ENCODE assay signal across 10 mouse cellular contexts in genomic region chr2:152633334-152633733, GRCm38 (mm10). TPM values are rescaled to one million over a fixed set of nuclear protein-coding genes. Genes with fewer than 3 reads are reported as not detected.
DNase-seq lines count a peak whose midpoint lies in the region; ATAC-seq lines count a peak whose summit lies in the region.
"Had no signal": no experiment of that assay in that cellular context is flagged by ENCODE, and none has a peak within 500 bp of the region (broad histone marks: within the 10 kb centered on the region; RNA-seq: fewer than 3 reads in every experiment).

No protein-coding gene starts in this region.

- no peak for ATAC-seq in heart, embryonic 16.5 days (replicated peaks; ENCODE audit: extremely low read depth, insufficient read depth, low FRiP score)
- no peak for ATAC-seq in neural tube, embryonic 13.5 days (ENCODE audit: low read depth)

- no peaks in the 10 kb centered on the region; the same call in 1 of the 2 replicates for H3K36me3 ChIP-seq in heart, embryonic 16.5 days (ENCODE audit: control insufficient read depth, insufficient read depth)
- no peaks in the 10 kb centered on the region for H3K36me3 ChIP-seq in neural tube, embryonic 13.5 days

- no peak overlapping the region; the same call in 1 of the 2 replicates for H3K27ac ChIP-seq in heart, embryonic 16.5 days (ENCODE audit: low read length)
- H3K27ac ChIP-seq in neural tube, embryonic 13.5 days (replicated peaks): no peak overlapping the region

- peak; percentile 26 for DNase-seq in adrenal gland, postnatal 14 days
- DNase-seq in adrenal gland, adult 18-20 months (ENCODE audit: low spot score in 2 of 2): no peak
- DNase-seq in kidney, postnatal 4 days: peak; percentile 54 to 62
- no peak for DNase-seq in kidney, adult 11 months
- DNase-seq in thymus, postnatal 36 days: no peak
- no peak for DNase-seq in layer of hippocampus, adult 8-10 months (ENCODE audit: low spot score in 2 of 2)

- peak overlapping the region; percentile 3; the same call in 1 of the 2 replicates for H3K4me3 ChIP-seq in heart, embryonic 16.5 days (ENCODE audit: low read length)
- H3K4me3 ChIP-seq in neural tube, embryonic 13.5 days: no peak overlapping the region

- peak overlapping the region; percentile 46 for H3K4me2 ChIP-seq in heart, embryonic 16.5 days (ENCODE audit: low read depth, low read length)
- H3K4me2 ChIP-seq in neural tube, embryonic 13.5 days: peak overlapping the region; percentile 13

- H3K27me3 ChIP-seq in heart, embryonic 16.5 days (ENCODE audit: control insufficient read depth, insufficient read depth, low read length): peaks cover 7% of the 10 kb centered on the region
- peaks cover 17% of the 10 kb centered on the region for H3K27me3 ChIP-seq in neural tube, embryonic 13.5 days

- no peaks in the 10 kb centered on the region for H3K9me3 ChIP-seq in heart, embryonic 16.5 days (replicated peaks; ENCODE audit: control insufficient read depth, low read length)
- no peaks in the 10 kb centered on the region for H3K9me3 ChIP-seq in neural tube, embryonic 13.5 days

- WGBS in heart, embryonic 16.5 days: 23% methylated on average over 17 of the region's 17 CpGs
- 36% methylated on average over 17 of the region's 17 CpGs for WGBS in neural tube, embryonic 13.5 days

- peaks cover 18% of the 10 kb centered on the region for H3K4me1 ChIP-seq in heart, embryonic 16.5 days (ENCODE audit: control insufficient read depth, insufficient read depth, low read length)
- no peaks in the 10 kb centered on the region for H3K4me1 ChIP-seq in neural tube, embryonic 13.5 days (replicated peaks)

- peak overlapping the region; percentile 2; the same call in 1 of the 2 replicates for H3K9ac ChIP-seq in heart, embryonic 16.5 days (ENCODE audit: low read length)
- H3K9ac ChIP-seq in neural tube, embryonic 13.5 days: no peak overlapping the region

RNA-seq across cellular contexts. Expression of gene Rem1, which starts 6.6 kb away (rescaled TPM):
- total RNA-seq in adrenal gland, postnatal 14 days (2021): 8.3 and 9.8 TPM in 2 replicates
- 10 to 100 TPM in 1 of 2 experiments, 1 to 10 TPM in 1; 8.9 to 13.5 TPM for total RNA-seq in adrenal gland, adult 18-20 months (2021)
- 12.8 and 14.8 TPM in 2 replicates for polyA plus RNA-seq in heart, embryonic 16.5 days (2015; fragmentation: Nextera tagmentation; extraction: Ambion mirVana)
- polyA plus RNA-seq in neural tube, embryonic 13.5 days (2015; fragmentation: Nextera tagmentation; extraction: Ambion mirVana): 0.32 and 0.72 TPM in 2 replicates
- 1 to 10 TPM in 1 of 4 experiments, under 1 TPM in 3; 0.61 to 1.1 (median 0.72) TPM for total RNA-seq in layer of hippocampus, adult 8-10 months (2022)

RNA-seq across cellular contexts. Expression of gene Defb25, which starts 10.5 kb away (rescaled TPM):
- total RNA-seq in adrenal gland, postnatal 14 days (2021): 1.6 TPM in 1 of 2 replicates, not detected in the other
- total RNA-seq in adrenal gland, adult 18-20 months (2021): 1 to 10 TPM; 1.5 to 2.4 TPM
- polyA plus RNA-seq in heart, embryonic 16.5 days (2015; fragmentation: Nextera tagmentation; extraction: Ambion mirVana): 0.88 TPM in 1 of 2 replicates, not detected in the other
- polyA plus RNA-seq in neural tube, embryonic 13.5 days (2015; fragmentation: Nextera tagmentation; extraction: Ambion mirVana): not detected in 2 replicates
- not detected for total RNA-seq in layer of hippocampus, adult 8-10 months (2022)
- polyA plus RNA-seq: testis, adult 2 months had no signal

RNA-seq across cellular contexts. Expression of gene Defb36, which starts 29.2 kb away (rescaled TPM):
- not detected in 2 replicates for total RNA-seq in adrenal gland, postnatal 14 days (2021)
- not detected for total RNA-seq in adrenal gland, adult 18-20 months (2021)
- polyA plus RNA-seq in heart, embryonic 16.5 days (2015; fragmentation: Nextera tagmentation; extraction: Ambion mirVana): not detected in 2 replicates
- polyA plus RNA-seq in neural tube, embryonic 13.5 days (2015; fragmentation: Nextera tagmentation; extraction: Ambion mirVana): not detected in 2 replicates
- not detected for total RNA-seq in layer of hippocampus, adult 8-10 months (2022)
- polyA plus RNA-seq: large intestine, adult 2 months had no signal

RNA-seq across cellular contexts. Expression of gene Defb45, which starts 34.1 kb away (rescaled TPM):
- total RNA-seq in adrenal gland, postnatal 14 days (2021): not detected in 2 replicates
- not detected for total RNA-seq in adrenal gland, adult 18-20 months (2021)
- polyA plus RNA-seq in heart, embryonic 16.5 days (2015; fragmentation: Nextera tagmentation; extraction: Ambion mirVana): not detected in 2 replicates
- polyA plus RNA-seq in neural tube, embryonic 13.5 days (2015; fragmentation: Nextera tagmentation; extraction: Ambion mirVana): not detected in 2 replicates
- total RNA-seq in layer of hippocampus, adult 8-10 months (2022): not detected
- polyA plus RNA-seq: large intestine, adult 2 months had no signal

RNA-seq across cellular contexts. Expression of gene H13, which starts 35.9 kb away (rescaled TPM):
- 123 and 139 TPM in 2 replicates for total RNA-seq in adrenal gland, postnatal 14 days (2021)
- total RNA-seq in adrenal gland, adult 18-20 months (2021): 100 to 1,000 TPM; 151 to 170 TPM
- 76.4 and 81.7 TPM in 2 replicates for polyA plus RNA-seq in heart, embryonic 16.5 days (2015; fragmentation: Nextera tagmentation; extraction: Ambion mirVana)
- polyA plus RNA-seq in neural tube, embryonic 13.5 days (2015; fragmentation: Nextera tagmentation; extraction: Ambion mirVana): 149 and 155 TPM in 2 replicates
- 10 to 100 TPM; 69.8 to 81.5 (median 78.5) TPM for total RNA-seq in layer of hippocampus, adult 8-10 months (2022)

Comparison
In these comparisons a context has a peak if more than half of its experiments do, and no peak if none do; other contexts are left out.
1. DNase-seq: peak in adrenal gland, postnatal 14 days (single experiment) and kidney, postnatal 4 days (2 of 2); none in adrenal gland, adult 18-20 months (0 of 2), kidney, adult 11 months (single experiment), thymus, postnatal 36 days (0 of 2) and layer of hippocampus, adult 8-10 months (0 of 2).